Mouse (Mus musculus) lung, adult 2 months (tissue): Measurements from ENCODE around the gene Cldn14.

ENCODE experiments used
- CTCF ChIP-seq: fragments of 200-500 bp; IDR thresholded peaks from 2 replicates; pipeline ENCODE4 v1.5.1; 2011; ENCODE audit warnings: mild to moderate bottlenecking, low read length, control low read depth; ENCODE audit not compliant: insufficient read depth
- POLR2A ChIP-seq: fragments of 200-500 bp; IDR thresholded peaks from 2 replicates; pipeline ENCODE4 v1.6.1; 2011; ENCODE audit warnings: low read depth, mild to moderate bottlenecking, control low read depth, low read length, borderline replicate concordance; ENCODE audit errors: extremely low read depth

- TF ChIP-seq CTCF: no peak
- no peak for TF ChIP-seq POLR2A
Measured at GRCm38 (mm10) chr16:93877612-93878380, 130.8 kb downstream of the Cldn14 start.
